Mouse (Mus musculus): ENCODE data around the gene Magi3.

- TF ChIP-seq ZMIZ1 (IDR thresholded peaks at IDR 0.05; ENCODE audit: low read depth, low read length), result no peak
- TF ChIP-seq TBP (conservative IDR thresholded peaks at IDR 0.05; ENCODE audit: low read depth, low read length), result no peak
- TF ChIP-seq RAD21 (IDR thresholded peaks at IDR 0.05; ENCODE audit: low read depth, low read length), result no peak
- no peak for TF ChIP-seq JUND (conservative IDR thresholded peaks at IDR 0.05; ENCODE audit: low read depth, low read length)
- TF ChIP-seq MAZ (IDR thresholded peaks at IDR 0.05; ENCODE audit: low read depth, low read length), result no peak
- TF ChIP-seq EP300 (IDR thresholded peaks at IDR 0.05; ENCODE audit: low read length), result no peak
- TF ChIP-seq CTCF (conservative IDR thresholded peaks at IDR 0.05 in 1 of 2, IDR thresholded peaks at IDR 0.05 in 1 of 2; ENCODE audit: low read depth in 2 of 2, low read length in 2 of 2), result no peak
- no peak for TF ChIP-seq E2F4 (IDR thresholded peaks at IDR 0.05; ENCODE audit: insufficient replicate concordance, low read depth, low read length)
Observed at GRCm38 (mm10) chr3:104006896-104007466, 213.2 kb downstream of the Magi3 start.
